Mouse (Mus musculus) adrenal gland, postnatal 25 days (tissue): ENCODE measurements around the gene Nrcam. TPM values are rescaled to one million over a fixed set of nuclear protein-coding genes. Genes with fewer than 3 reads are reported as not detected.
A peak's percentile ranks its signal among the peaks of the same experiment; 100 is the strongest.

ENCODE experiments used
- DNase-seq: peaks from one replicate; pipeline ENCODE4 v3.0.0; 2021; ENCODE audit warnings: mixed read lengths
- total RNA-seq: library from RNA; stranded (reverse); gene quantifications from 2 replicates; pipeline ENCODE4 v1.2.3, GENCODE M21; 2021

Gene Nrcam
- total RNA-seq, 1 experiment from 2014 or later = 3.2 TPM

DNA sequence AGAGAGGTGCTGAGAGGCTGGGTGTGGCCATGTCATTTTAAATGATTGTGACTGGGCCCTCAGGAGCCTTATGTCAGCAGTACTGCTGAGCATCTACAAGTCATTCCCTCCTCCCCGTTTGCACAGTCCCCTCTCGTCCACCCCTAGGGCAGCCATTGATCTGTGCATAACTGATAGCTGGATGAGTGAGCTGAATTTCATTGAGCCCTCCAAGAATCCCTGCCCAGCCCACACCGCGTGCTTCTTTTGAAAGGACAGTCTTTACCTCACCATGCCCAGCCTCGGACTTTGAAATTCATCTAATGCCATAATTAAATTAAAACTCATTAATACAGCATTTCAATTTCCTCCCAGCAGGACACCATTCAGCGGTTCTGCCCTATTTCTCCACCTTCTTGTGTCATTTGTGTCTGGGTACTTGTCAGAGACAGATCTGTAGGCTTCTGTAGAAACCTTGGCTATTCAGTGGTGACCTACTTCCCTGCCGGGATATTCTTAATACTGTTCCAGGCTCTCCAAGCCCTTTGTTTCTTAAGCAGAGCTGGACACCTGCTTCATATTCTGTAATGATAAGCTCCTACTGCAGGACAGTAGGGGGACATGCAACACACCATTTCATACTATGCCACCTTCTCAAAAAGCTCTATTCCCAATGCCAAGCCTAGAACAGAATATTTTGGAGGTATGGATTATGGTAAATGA lies 190.9 kb downstream of the Nrcam start:
- no peak for DNase-seq

DNA sequence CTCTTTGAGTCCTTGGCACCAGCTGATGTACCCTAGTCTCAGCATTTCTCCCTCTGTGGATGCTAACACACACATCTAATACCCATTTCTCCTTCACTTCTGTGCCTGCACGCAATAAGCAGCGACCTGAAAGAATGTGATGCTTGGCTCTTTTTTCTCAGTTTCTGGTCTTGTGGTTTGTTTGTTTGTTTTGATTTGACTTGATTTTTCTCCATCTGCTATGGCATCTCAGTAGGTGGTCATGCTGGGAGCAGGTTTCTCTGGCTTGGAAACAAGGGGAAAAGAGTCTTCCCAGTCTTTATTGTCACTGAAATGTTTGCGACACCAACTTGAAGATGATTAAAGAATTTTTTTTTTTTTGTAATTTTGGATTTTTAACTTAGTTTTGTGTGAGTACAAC lies 192.8 kb downstream of the Nrcam start:
- no peak for DNase-seq

DNA sequence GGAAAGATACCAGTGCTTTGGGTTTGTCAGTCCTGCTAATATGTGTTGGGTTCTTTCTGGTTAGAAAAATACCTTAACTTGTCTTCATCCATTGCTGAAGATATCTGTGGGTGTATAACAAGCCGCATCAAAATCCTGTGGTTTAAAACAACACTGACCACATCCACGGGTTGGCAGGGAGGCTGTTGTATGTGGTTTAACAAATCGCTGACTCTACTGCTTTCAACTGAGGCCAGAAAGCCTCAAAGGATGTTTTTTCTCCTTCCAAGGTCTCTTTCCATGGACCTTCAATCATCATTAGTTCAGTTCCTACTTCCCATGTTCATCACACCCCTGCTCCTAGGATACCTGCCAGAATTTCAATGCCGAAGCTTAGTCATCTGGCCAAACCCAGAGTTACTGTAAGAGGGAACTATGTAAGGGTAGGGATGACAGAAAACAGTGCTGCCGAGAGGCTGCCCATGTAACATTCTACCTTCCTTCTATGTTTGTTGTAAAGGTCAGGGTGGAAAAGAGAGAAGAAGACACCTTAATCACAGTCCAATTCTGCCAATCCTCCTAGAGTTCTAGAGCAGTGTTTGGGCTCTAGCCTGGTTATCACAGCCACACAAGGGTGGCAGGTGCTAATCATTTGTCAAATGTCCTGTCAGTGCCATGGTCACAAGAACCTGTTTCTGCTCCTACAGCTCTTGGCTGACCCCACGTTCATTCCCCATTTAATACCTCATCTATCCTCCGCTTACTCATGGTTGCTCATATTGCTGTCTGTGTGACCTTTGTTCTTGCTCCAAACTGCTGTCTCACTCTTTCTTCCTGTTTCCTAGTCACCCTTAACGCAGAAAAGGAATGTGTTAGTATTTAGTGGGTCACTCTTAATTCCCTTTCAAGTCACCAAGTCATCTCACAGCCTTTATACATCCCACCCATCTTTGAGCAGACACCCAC lies 196.2 kb downstream of the Nrcam start:
- DNase-seq = peak; percentile 40

DNA sequence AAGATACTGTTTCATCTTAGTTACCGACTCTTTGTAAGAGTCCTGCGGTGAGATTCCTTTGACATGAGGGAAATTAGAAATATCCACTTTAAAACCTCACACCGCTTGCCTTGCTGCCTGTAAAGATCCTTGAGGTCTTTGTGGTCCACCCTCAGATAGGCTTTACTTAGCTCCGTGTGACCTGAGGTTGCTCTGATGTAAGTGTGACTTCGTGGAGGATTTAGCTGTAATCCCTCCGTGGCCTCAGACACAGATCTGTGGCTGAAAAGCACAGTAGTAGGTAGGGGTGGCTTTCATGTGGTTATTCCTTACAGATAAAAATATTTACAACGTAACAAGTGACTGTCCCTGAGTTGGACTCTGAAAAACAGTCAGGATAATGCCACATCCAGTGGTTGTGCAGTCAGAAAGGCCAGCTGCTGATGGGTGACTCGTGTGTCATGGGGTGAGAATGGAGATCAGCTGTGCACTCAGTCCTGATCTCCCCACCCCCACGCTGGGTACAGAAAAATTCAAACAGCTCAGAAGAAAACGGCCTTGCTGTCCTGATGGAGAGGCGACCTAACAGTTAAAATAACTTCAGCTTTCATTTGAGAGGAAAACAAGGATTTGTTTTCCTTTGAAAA lies 199.8 kb downstream of the Nrcam start:
- no peak for DNase-seq

DNA sequence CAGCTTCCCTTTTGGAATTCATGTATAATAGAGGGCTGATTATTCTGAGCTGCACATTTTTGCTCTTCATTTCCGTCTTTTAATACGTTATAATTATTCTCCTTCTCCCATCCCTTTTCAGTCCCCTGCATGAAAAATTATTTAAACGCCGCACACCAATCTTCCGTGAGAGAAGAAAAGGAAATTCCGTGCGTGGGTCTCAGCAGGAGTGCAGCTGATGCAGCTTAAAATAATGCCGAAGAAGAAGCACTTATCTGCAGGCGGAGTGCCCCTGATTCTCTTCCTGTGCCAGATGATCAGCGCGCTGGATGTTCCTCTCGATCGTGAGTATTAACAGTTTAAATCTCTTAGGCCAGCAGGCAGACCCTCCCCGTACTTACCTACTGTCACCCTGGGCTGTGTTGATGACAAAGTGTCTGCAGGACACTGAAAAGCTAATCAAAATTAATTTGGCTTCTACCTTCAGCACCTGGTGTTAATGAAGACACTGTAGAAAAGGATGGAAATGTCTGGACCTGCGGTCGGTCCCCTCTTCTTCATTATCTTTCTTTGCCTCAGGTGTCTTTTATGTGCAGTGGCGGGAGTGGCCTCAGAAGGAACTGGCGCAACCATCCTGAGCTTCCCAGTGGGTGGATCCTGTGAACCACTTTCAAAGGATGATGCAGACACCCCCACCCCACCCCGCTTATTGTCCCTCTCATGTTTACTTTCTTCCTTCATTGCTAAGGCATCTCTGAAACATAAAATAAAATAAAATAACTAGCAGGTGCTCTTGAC lies 203.8 kb downstream of the Nrcam start:
- DNase-seq = no peak

DNA sequence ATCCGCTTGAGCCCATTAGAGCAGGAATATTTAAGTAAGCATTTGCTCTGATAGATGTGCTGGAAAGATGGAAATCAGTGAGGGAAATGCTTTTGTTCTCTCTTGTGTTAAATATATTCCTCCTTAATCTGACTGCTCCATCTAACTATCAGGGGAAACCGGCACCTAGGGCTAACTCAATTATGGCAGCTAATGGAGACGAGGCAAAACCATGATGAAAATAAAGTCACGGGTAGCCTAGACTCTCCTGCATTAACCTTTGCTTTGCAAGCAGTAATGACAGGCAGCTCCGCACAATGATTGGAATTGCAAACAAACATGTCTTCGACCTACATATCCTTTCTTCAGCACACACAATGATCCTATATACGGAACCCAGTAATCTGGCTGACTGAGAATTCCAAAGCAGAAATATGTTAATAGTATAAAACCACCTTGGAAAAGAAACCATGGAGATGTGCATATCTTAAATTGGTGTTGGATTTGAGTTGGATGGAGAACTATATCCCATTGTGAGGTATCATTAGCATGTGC lies 205.5 kb downstream of the Nrcam start:
- DNase-seq = no peak

DNA sequence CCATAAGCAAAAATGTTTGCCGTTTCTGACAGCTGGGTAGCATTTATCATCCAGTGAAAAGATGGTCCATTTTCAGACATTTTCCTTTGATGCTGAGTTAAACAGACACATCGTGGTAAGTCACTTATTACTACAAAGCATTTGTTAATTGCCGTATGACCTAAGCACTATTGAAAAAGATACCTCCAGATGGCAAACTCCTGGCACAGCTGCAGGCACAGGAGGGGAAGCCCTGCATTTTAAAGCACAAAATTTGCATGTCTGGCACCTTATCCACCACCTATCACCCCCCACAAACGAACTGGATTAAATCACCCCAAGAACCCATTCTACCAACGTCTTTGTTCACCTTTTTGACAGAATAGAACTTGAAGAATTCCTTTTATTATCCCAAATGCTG lies 206.9 kb downstream of the Nrcam start:
- no peak for DNase-seq

DNA sequence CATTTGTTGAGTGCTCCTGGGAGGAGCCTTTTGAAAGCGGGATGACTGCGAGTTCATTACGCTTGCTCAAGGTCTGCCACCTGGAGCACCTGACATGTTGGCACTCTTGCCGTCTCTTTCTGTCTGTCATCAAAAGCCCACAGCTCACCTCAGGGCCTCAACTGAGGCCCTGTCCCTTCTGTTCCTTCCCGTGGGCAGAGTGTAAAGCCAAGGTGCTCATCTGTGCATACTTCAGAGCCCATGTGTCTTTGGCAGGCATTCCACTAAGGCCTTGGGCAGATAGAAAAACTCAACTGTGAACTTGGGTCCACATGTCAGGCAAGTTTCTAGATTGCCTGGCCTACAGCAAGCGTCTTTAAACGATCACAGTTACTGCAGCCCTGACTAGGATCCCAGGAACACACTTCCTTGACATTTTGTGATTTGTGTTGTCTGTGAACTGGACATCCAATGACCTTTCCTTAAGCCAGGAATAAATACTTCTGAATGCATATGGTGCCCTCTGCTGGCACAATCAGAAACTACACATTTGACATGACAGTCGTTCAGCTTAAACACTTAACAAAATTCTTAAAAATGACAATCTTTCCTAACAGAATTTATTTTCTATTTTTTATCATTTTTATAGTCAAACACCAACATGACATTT lies 219.2 kb downstream of the Nrcam start:
- peak; percentile 69 for DNase-seq

DNA sequence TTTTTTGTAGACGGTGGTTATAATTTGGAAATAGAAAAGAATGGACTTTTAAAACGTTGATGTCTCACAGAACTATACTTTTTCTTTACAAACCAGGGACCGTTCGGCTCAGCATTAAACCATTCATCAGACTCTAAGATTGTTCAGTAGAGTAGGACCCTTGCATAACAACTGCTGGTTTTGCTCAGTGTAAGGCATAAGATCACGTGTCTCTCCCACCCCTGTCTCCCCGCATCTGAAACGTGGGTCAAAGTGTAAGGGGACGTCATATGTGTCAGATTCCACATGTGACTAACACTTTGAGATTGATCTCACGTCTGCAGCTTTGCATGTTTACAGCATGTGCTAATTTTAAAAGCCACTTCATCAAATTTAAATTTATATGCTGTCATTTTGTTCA lies 219.8 kb downstream of the Nrcam start:
- DNase-seq = no peak

DNA sequence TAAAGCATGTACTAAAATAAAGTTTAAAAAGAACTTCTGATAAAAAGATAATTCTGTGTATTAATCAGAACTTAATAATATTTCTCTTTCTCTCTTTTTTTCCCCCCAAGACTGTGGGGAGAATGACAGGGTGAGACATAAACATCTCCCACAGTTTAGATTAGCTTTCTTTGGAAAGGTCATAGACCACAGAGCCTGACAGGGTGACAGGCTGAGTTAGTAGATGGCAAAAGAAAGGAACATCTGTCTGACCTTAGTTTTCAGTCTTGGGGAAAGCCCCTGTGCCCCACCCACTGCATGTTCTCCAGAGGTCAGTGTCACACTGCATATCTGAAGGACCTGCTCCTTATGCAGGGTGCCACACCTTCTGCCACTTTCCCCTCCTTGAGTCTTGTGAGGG lies 222.9 kb downstream of the Nrcam start:
- no peak for DNase-seq

DNA sequence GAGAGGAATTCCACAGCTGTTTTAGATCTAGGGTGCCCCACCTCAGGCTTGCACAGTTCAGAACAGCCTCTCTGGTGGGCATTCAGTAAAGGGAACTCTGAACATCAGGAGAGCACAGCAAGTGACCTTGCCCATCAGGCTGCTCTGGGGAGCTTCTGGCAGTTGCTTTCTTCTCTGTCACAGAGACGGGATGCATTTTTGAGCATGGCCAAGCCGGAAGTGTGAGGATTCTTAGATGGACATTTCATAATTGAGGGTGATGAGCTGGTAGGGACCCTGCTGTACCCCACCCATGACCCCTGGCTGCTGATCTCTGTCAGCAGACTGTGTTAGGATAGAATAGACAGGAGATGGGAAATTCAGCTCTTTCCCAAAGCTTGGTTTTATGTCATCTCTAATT lies 225.4 kb downstream of the Nrcam start:
- DNase-seq = no peak

DNA sequence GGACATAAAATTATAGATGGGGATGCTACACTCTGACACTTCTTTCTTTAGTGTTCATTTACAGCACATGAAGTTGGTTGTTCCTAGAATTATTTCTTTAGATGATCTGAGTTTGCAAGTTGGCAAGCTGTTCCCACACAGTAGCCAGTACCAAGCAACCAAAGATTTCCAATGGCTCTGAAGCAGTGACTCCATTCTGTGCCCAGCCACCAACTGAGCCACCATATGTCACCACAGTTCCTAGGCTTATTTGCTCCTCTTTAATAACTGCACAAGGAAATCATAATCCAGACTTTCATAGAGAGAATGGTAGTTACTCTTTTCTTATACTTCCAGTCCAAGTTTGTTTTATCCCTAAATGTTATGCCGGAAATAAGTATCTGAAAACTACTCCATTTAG lies 226.1 kb downstream of the Nrcam start:
- no peak for DNase-seq

DNA sequence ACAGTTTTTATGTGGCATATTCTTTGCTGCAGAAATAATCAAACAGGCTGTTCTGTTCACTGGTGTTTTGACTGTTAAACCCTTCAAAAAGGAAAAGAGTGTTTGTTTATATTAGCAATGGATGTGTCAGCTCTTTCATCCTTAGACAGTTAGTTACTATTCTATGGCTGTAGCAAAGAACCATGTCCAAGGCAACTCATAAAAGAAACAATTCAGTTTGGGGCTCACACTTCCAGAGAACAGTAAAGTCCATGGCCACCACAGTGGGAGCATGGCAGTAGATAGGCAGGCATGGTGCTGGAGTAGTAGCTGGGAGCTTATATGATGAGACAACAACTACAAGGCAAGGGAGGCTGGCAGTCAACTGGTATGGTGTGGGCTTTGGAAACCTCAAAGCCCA lies 231.3 kb downstream of the Nrcam start:
- DNase-seq = no peak

DNA sequence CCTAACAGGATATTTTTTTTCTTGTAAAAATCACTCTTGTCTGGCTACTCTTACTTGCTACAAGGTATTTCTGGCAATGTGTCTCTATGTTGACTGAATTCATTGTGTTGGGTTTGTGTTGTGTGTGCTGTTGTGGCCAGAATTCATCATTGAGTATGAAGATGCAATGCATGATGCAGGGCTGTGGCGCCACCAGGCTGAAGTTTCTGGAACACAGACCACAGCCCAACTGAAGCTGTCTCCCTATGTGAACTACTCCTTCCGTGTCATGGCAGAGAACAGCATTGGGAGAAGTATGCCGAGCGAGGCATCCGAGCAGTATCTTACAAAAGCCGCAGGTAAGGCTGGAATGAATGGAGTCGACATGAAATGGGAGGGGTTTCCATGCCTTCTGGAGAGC lies 241.4 kb downstream of the Nrcam start:
- DNase-seq = no peak

DNA sequence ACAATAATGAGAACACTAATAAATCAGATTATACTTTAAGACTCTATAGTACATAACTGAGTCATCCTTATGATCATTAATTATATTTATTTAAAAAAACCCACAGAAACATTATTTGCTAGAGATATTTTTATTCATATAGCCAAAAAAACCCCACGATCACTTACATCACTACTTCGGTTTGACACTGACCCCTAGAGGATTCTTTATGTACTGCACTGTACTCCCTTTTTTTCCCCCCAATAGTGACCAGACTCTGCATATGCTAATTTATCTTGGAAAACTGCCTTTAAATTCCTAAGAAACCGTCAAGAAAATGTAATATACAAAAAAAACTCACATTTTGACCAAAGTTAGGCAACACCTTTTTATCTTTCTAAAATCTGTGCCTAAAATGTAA lies 244.0 kb downstream of the Nrcam start:
- no peak for DNase-seq

DNA sequence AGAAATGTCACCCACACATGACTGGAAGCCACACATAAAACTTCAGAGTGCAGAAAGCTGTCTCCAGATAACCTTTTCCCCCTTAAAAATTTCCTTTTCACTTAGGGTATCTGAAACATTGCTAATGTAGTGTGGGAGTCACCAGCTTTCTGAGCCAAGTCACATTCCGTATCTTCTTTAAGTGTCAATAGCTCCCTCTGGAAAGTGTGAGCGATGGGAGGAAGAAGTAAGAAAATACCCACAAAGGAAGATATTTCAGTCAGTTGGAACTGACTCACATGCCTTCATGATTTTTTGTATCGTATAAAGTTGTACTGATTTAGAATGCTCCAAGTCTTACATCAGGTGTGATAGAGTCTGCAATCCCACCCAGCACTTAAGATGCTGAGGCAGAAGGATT lies 245.5 kb downstream of the Nrcam start:
- no peak for DNase-seq

DNA sequence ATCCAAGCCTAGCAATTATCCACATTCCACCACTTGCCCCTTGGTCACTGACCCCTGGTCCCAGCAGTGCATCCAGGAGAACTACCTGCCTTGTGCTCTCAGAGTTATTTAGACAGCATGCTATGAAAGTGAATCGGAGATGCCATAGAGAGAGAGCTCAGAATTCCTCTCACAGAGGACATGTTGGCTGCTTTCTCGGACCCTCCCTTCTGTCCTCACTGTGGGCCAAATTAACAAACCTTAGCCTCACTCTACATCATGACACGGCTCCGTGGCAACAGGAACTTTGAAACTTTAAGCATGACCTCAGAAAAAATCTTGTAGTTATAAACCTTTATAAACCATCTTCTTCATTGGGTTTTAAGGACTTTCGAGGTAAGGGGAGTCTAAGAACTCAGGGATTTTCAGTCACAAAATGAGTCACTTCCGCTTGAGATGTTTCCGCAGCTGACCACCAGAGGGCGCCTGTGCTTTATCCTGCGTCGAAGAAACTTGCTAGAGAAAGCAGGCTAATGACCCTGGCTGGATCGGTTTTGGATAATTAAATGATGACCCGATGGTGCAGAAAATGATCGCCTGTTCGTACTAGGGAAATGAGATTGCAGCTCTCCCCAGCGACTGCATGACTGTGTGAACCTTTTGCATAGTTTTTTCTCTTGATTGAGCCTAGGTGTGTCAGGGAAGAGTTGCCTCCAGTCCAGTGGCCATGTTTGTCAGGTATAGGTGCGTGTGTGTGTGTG lies 272.9 kb downstream of the Nrcam start:
- DNase-seq = peak; percentile 72

DNA sequence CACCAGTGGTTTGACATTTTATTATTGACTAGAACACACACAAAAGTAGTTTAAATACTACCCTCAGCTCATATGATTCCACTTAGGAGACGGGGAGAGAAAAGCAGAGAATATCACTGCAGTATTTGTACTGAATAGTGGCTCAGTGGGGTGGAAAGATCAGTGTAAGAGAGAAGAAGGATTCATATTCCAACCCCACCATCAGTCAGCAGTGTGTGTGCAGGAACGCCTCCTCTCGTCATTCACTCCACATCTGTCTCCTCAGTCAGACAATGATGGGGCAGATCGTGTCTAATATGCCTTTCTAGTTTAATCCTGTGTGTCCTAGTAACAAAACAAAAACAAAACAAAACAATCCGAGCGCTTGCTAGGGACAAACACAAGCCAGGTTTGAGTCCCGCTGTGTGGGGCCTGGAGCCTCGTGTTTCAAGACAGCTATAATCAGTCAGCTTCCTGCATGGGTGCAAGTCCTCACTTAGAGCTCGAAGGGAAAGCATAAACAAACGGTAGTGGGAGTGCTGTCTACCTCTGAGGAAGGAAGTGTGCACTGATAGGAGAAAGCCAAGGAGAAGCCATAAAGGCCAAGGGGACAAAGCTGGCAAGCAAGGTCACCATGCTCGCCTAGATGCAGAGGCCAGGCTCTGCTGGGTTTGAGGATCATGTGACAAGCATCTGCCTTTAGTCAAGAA lies 273.7 kb downstream of the Nrcam start:
- DNase-seq = no peak

DNA sequence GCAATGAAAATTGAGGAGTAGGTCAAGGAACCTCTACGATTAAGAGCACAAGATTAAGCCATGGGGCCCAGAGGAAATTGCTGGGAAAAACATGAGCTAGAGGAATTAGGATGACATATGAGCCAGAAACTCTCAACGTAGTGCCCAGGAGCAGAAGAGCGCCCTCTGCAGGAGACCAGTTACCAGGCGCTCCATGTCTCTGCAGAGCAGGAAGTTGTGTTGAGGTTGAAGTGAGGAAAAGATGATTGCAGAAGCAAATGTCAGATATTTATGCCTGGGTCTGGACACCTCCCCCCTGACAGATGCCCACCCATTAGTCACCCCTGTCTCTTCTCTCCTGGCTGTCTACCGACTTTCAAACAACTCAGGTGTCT lies 274.3 kb downstream of the Nrcam start:
- no peak for DNase-seq

DNA sequence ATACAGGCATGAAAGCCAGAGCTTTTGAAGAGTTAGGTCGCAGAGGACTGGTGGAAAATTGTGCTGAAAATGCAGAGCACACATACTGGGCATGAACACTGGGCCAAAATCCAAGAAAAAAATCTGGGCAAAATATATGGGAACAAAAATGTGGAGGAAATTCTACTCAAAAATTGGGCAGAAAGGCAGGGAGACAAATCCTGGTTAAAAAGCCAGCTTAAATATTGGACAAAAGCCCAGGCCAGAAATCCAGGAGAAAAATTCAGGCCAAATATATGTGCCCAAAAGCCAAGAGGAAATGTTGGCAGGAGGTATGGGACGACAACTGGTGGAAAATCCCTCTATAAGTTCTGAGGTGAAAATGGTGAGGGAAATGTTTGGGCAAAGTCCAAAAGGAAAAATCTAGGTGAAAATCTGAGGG lies 288.3 kb downstream of the Nrcam start:
- no peak for DNase-seq
